Mouse (Mus musculus): ENCODE data around the gene Phf21a.
A peak's percentile ranks its signal among the peaks of the same experiment; 100 is the strongest.
"Not testable (repeated sequence)": the region's sequence is repeated elsewhere in the genome, so short reads cannot be mapped to it uniquely, and the experiment has no call there.

Phf21a gene

GRCm38 (mm10) chr2:92397436-92397835, 304.5 kb downstream of the Phf21a start:
- DNase-seq (ENCODE audit: extremely low read depth, low read depth, low spot score), result no peak

GRCm38 (mm10) chr2:92399877-92400276, 307.0 kb downstream of the Phf21a start:
- DNase-seq (ENCODE audit: extremely low read depth, low read depth, low spot score), result not testable (repeated sequence)

GRCm38 (mm10) chr2:92400682-92401081, 307.8 kb downstream of the Phf21a start:
- DNase-seq (ENCODE audit: extremely low read depth, low read depth, low spot score), result no peak

- no peak for DNase-seq (ENCODE audit: extremely low read depth, low read depth, low spot score)
Measured at GRCm38 (mm10) chr2:92401091-92401561, 308.2 kb downstream of the Phf21a start, which contains the start of gene Mapk8ip1. Gene Mapk8ip1, minus strand, starts transcription at chr2:92401263.

- no peak for DNase-seq (ENCODE audit: extremely low read depth, low read depth, low spot score)
Measured at GRCm38 (mm10) chr2:92402591-92403326, 309.8 kb downstream of the Phf21a start.

- DNase-seq (ENCODE audit: extremely low read depth, low read depth, low spot score), result peak; percentile 78
Measured at GRCm38 (mm10) chr2:92403776-92404319, 310.9 kb downstream of the Phf21a start.

- peak; percentile 92 for DNase-seq (ENCODE audit: extremely low read depth, low read depth, low spot score)
Measured at GRCm38 (mm10) chr2:92404737-92405136, 311.8 kb downstream of the Phf21a start.

GRCm38 (mm10) chr2:92405687-92406086, 312.8 kb downstream of the Phf21a start:
- no peak for DNase-seq (ENCODE audit: extremely low read depth, low read depth, low spot score)

GRCm38 (mm10) chr2:92408309-92409045, 315.6 kb downstream of the Phf21a start:
- DNase-seq (ENCODE audit: extremely low read depth, low read depth, low spot score), result no peak

- no peak for DNase-seq (ENCODE audit: extremely low read depth, low read depth, low spot score)
Measured at GRCm38 (mm10) chr2:92411705-92412104, 318.8 kb downstream of the Phf21a start.

Measured in fat pad, adult 2 months (tissue).